Mouse (Mus musculus): ENCODE data around the gene Rab10. TPM values are rescaled to one million over a fixed set of nuclear protein-coding genes. Genes with fewer than 3 reads are reported as not detected.

Rab10 gene
- 41.0 and 55.5 TPM in 2 replicates for polyA plus RNA-seq (2012; ENCODE audit: low replicate concordance)

DNA sequence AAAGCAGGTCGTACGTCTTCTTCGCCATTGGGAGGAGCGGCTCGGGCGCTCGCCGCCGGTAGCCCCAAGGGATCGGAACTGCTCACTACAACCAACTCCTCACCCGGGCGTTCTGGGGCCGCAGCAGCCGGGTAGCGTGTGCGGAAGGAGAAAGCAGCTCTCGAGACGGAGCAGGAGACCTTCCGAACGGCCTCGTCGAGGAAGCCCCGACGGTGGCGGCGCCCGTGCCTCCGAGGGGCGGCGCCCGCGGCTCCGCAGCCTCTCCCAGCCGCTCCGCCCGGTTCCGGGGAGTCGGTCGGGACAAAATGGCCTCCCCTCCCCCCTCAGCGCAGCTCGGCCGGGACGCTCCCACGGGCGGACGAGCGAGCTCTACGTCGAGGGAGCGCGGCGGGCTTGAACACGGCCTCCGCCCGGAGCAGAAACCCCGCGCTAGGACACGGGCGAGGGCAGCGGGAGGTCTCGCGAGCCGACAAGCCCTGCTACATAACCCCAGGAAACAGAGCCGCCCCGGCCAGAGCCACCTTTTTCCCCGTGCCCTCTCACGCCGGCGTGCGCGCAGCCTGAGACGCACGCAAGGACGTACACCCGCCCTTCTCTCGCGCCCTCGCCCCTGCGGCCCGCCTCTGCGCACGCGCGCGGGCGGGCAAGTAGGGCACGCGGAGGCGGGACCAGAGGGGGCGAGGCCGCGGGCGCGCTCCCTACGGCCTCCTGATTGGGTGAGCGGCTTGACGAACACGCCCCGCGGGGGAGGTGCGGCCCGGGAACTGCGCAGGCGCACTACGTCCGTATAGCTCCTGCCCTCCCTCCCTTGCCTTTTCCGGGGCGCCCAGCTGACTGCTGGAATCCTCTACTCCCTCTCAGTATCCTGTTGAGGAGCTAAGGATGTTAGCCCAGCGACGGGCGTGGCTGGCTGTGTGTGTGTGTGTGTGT lies at the start of gene Rab10:
Rab10 (minus strand) TSS at position 579 of the 930 bp plus-strand sequence.

Other genes starting within 250 kb of the Rab10 start
- gene Kif3c, start 55.2 kb upstream of the Rab10 start, polyA plus RNA-seq (2012; ENCODE audit: low replicate concordance) = 4.8 and 7.9 TPM in 2 replicates
- 18.0 and 51.4 TPM in 2 replicates for gene Asxl2, start 116.9 kb upstream of the Rab10 start, polyA plus RNA-seq (2012; ENCODE audit: low replicate concordance)

Data from hematopoietic multipotent progenitor cell, adult 10-12 weeks (in vitro differentiated cells).